Mouse (Mus musculus) heart, adult 2 months (tissue): ENCODE measurements around the gene Efcab12.

ENCODE experiments used
- CTCF ChIP-seq: fragments of 200-600 bp; IDR thresholded peaks from 2 replicates; pipeline ENCODE4 v1.8.1; 2022; ENCODE audit warnings: antibody characterized with exemption, mild to moderate bottlenecking, moderate library complexity
- EP300 ChIP-seq: fragments of 200-500 bp; IDR thresholded peaks from 2 replicates; pipeline ENCODE4 v1.6.1; 2011; ENCODE audit warnings: low read depth, low read length, control low read depth; ENCODE audit not compliant: insufficient read depth

DNA sequence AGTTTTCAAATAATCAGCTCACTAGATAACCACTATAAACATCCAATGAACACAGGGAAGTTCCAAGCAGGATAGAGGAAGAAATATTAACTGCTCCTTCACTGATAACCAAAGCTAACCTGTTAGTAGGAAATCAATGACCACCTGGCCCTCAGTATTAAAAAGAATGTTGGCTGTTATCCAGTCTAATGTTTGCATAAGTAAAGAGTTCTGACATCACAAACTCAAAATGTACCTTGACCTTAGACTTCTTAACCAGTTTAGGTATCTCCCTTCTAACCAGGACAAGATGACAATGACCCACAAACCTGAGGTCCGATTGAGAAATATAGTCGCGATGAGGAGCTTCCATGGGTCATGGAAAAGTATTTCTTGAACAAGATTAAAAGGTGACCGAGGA is 6.8 kb upstream of the Efcab12 start:
- TF ChIP-seq CTCF (no peak), EP300 (no peak)
